Mouse (Mus musculus) heart, postnatal 14 days (tissue): ENCODE data around the gene Abhd8. TPM values are rescaled to one million over a fixed set of nuclear protein-coding genes. Genes with fewer than 3 reads are reported as not detected.

Experiments used
- DNase-seq, 2 experiments: peaks; one replicate each; pipeline ENCODE4 v3.0.0; 2021 to 2022
- intact Hi-C: fragments of 180-260 bp; cut with DNase I; formaldehyde crosslinking; loops from one replicate; pipeline ENCODE4 v1.15.1; 2025
- long read RNA-seq, 2 experiments: library from polyadenylated mRNA; stranded (forward); transcript quantifications; one replicate each; pipeline ENCODE4 v2.0.0; 2021
- total RNA-seq, 2 experiments: library from RNA; stranded (reverse); gene quantifications; 2 replicates each; pipeline ENCODE4 v1.2.3; 2021

Abhd8 gene
- 10 to 100 TPM; 29.1 to 31.9 TPM for total RNA-seq
- long read RNA-seq, experiment 1, transcript Abhd8-201 (5 exons, 1,978 nt): major isoform, 89 of 91 reads
- long read RNA-seq, experiment 1, partial matches to known transcripts: 2 of 91 reads
- long read RNA-seq, experiment 1, other reads (novel, unspliced or antisense): 0 of 91 reads
- long read RNA-seq, experiment 2, transcript Abhd8-201 (5 exons, 1,978 nt): major isoform, 82 of 85 reads
- long read RNA-seq, experiment 2, partial matches to known transcripts: 2 of 85 reads
- long read RNA-seq, experiment 2, other reads (novel, unspliced or antisense): 1 of 85 reads

GRCm38 (mm10) chr8:71463188-71464033 is at the start of gene Abhd8:
Abhd8 (minus strand) TSS chr8:71463655.
- peak; percentile 98 to 99 for DNase-seq
- intact Hi-C loops: loop anchor here (2.0 to 5.0 kb wide), 4 partner anchors 21 to 191 kb away; partner anchors contain the start of genes Haus8, Myo9b, Nr2f6 and Use1

- no peak for DNase-seq
- intact Hi-C loops: no loop called here
Measured at GRCm38 (mm10) chr8:71511644-71512043, 48.2 kb upstream of the Abhd8 start, which contains the start of gene Plvap. Plvap (minus strand) TSS chr8:71511752.

GRCm38 (mm10) chr8:71509316-71509715 is 45.9 kb upstream of the Abhd8 start:
- intact Hi-C loops: no loop called here
- no peak for DNase-seq

GRCm38 (mm10) chr8:71507589-71508104 is 44.2 kb upstream of the Abhd8 start:
- peak; percentile 85 to 86 for DNase-seq
- intact Hi-C loops: no loop called here

GRCm38 (mm10) chr8:71505979-71506378 is 42.5 kb upstream of the Abhd8 start:
- DNase-seq: peak; percentile 58 to 61
- intact Hi-C loops: no loop called here

GRCm38 (mm10) chr8:71505326-71505725 is 41.9 kb upstream of the Abhd8 start:
- DNase-seq: no peak
- intact Hi-C loops: no loop called here

- DNase-seq: no peak
- intact Hi-C loops: no loop called here
Measured at GRCm38 (mm10) chr8:71504349-71504748, 40.9 kb upstream of the Abhd8 start.

GRCm38 (mm10) chr8:71498816-71499690 is 35.6 kb upstream of the Abhd8 start:
- intact Hi-C loops: no loop called here
- DNase-seq: peak in 1 of 2 experiments; percentile 35

- peak; percentile 45 to 49 for DNase-seq
- intact Hi-C loops: no loop called here
Measured at GRCm38 (mm10) chr8:71497881-71498501, 34.5 kb upstream of the Abhd8 start.

- no peak for DNase-seq
- intact Hi-C loops: no loop called here
Measured at GRCm38 (mm10) chr8:71497077-71497645, 33.7 kb upstream of the Abhd8 start.

GRCm38 (mm10) chr8:71496481-71496880 is 33.0 kb upstream of the Abhd8 start:
- intact Hi-C loops: no loop called here

GRCm38 (mm10) chr8:71495811-71496210 is 32.4 kb upstream of the Abhd8 start:
- intact Hi-C loops: loop anchor here (1.0 kb wide), 1 partner anchor 25 kb away; no protein-coding TSS in a partner anchor
- peak in 1 of 2 experiments; percentile 38 for DNase-seq

More at GRCm38 (mm10) chr8:71496481-71496880, 33.0 kb upstream of the Abhd8 start:
- DNase-seq: peak; percentile 95 to 97

- peak; percentile 90 to 92 for DNase-seq
- intact Hi-C loops: loop anchor here (1.0 kb wide), 1 partner anchor 26 kb away; no protein-coding TSS in a partner anchor
Measured at GRCm38 (mm10) chr8:71495039-71495438, 31.6 kb upstream of the Abhd8 start.

- intact Hi-C loops: loop anchor here (10.0 kb wide), 1 partner anchor 594 kb away; the partner anchor contains the start of genes Rpl18a and Slc5a5
- DNase-seq: peak; percentile 88 to 91
Measured at GRCm38 (mm10) chr8:71488454-71488853, 25.0 kb upstream of the Abhd8 start.

GRCm38 (mm10) chr8:71487691-71488445 is 24.4 kb upstream of the Abhd8 start, which contains the start of gene Gtpbp3:
Gtpbp3 (plus strand) TSS chr8:71488103.
- DNase-seq: peak; percentile 84 to 85
- intact Hi-C loops: loop anchor here (10.0 kb wide), 1 partner anchor 593 kb away; the partner anchor contains the start of genes Rpl18a and Slc5a5

- DNase-seq: no peak
- intact Hi-C loops: loop anchor here (10.0 kb wide), 1 partner anchor 591 kb away; the partner anchor contains the start of genes Rpl18a and Slc5a5
Measured at GRCm38 (mm10) chr8:71486136-71486529, 22.7 kb upstream of the Abhd8 start.

- DNase-seq: peak; percentile 83 to 84
- intact Hi-C loops: loop anchor here (10.0 kb wide), 1 partner anchor 591 kb away; the partner anchor contains the start of genes Rpl18a and Slc5a5
Measured at GRCm38 (mm10) chr8:71485142-71486135, 22.0 kb upstream of the Abhd8 start, which contains the start of gene Ano8. Ano8 (minus strand) TSS chr8:71485963.
